Mouse (Mus musculus) heart, embryonic 11.5 days (tissue): Measurements from ENCODE around the gene R3hdm4. TPM values are rescaled to one million over a fixed set of nuclear protein-coding genes. Genes with fewer than 3 reads are reported as not detected.
"Not testable (repeated sequence)": the region's sequence is repeated elsewhere in the genome, so short reads cannot be mapped to it uniquely, and the experiment has no call there.

ENCODE experiments used
- ATAC-seq: fragments of 200-750 bp; cut with Nextera tagmentation; replicated peaks from 2 replicates; pipeline ENCODE4 v1.8.0; 2017; ENCODE audit warnings: moderate library complexity; ENCODE audit not compliant: insufficient number of reproducible peaks, low FRiP score, low TSS enrichment
- H3K27ac ChIP-seq: fragments of 300-500 bp; sonication (generic); 2 replicates; pipeline ENCODE4 v1.5.1; 2014; ENCODE audit warnings: mild to moderate bottlenecking, low read depth, low read length
- H3K27me3 ChIP-seq: fragments of 300-500 bp; sonication (generic); 2 replicates; pipeline ENCODE4 v1.6.1; 2014; ENCODE audit warnings: mild to moderate bottlenecking, low read length, mixed read lengths; ENCODE audit not compliant: control insufficient read depth, insufficient read depth
- H3K36me3 ChIP-seq: fragments of 300-500 bp; sonication (generic); 2 replicates; pipeline ENCODE4 v1.6.1; 2014; ENCODE audit warnings: mild to moderate bottlenecking, low read length, moderate library complexity, mixed read lengths; ENCODE audit not compliant: control insufficient read depth, insufficient read depth
- H3K4me1 ChIP-seq: fragments of 300-500 bp; sonication (generic); 2 replicates; pipeline ENCODE4 v1.6.1; 2014; ENCODE audit warnings: low read length; ENCODE audit not compliant: control insufficient read depth, insufficient read depth
- H3K4me2 ChIP-seq: fragments of 300-500 bp; sonication (generic); 2 replicates; pipeline ENCODE4 v1.6.1; 2014; ENCODE audit warnings: mild to moderate bottlenecking, moderate library complexity
- H3K4me3 ChIP-seq: fragments of 300-500 bp; sonication (generic); 2 replicates; pipeline ENCODE4 v1.5.1; 2014; ENCODE audit warnings: low read depth, low read length
- H3K9ac ChIP-seq: fragments of 300-500 bp; sonication (generic); 2 replicates; pipeline ENCODE4 v1.6.1; 2014; ENCODE audit warnings: mild to moderate bottlenecking, low read depth, low read length, moderate library complexity
- H3K9me3 ChIP-seq: fragments of 300-500 bp; sonication (generic); replicated peaks from 2 replicates; pipeline ENCODE4 v1.6.1; 2016; ENCODE audit warnings: low read length; ENCODE audit not compliant: control insufficient read depth
- WGBS: fragments of 180-500 bp; shearing (Covaris S2); extraction: QIAGEN DNeasy Blood & Tissue Kit; methylation state at CpG from one replicate; pipeline ENCODE4 v1.1.7; 2014; ENCODE audit not compliant: insufficient replicate concordance; 5-methylcytosine and 5-hydroxymethylcytosine counted together
- polyA plus RNA-seq: library from polyadenylated mRNA; unstranded; fragments of >200 nt; fragmentation: Nextera tagmentation; extraction: Ambion mirVana; gene quantifications from 2 replicates; pipeline ENCODE4 v1.2.1, GENCODE M21; 2014

The R3hdm4 gene
- polyA plus RNA-seq, 1 experiment from 2014 or later = 87.6 TPM

- Histone ChIP-seq H3K36me3 (peaks cover 18% of the 10 kb centered on the region), H3K9me3 (no peaks in the 10 kb centered on the region), H3K4me3 (no peak overlapping the region), H3K27ac (no peak overlapping the region), H3K4me1 (no peaks in the 10 kb centered on the region), H3K9ac (no peak overlapping the region), H3K4me2 (no peak overlapping the region), H3K27me3 (no peaks in the 10 kb centered on the region)
- 94% methylated on average over 10 of the region's 10 CpGs for WGBS
- no peak for ATAC-seq
These were observed 13.6 kb downstream of the R3hdm4 start for GRCm38 (mm10) chr10:79907415-79907814.

GRCm38 (mm10) chr10:79906712-79907111 is 14.3 kb downstream of the R3hdm4 start:
- H3K9ac ChIP-seq = no peak overlapping the region
- ATAC-seq = no peak
- no peaks in the 10 kb centered on the region for H3K9me3 ChIP-seq
- no peak overlapping the region for H3K4me3 ChIP-seq
- H3K4me1 ChIP-seq = no peaks in the 10 kb centered on the region
- no peak overlapping the region for H3K27ac ChIP-seq
- H3K27me3 ChIP-seq = no peaks in the 10 kb centered on the region
- H3K36me3 ChIP-seq = peaks cover 18% of the 10 kb centered on the region
- no peak overlapping the region for H3K4me2 ChIP-seq
- 97% methylated on average over 9 of the region's 9 CpGs for WGBS

- Histone ChIP-seq H3K4me2 (no peak overlapping the region), H3K36me3 (peaks cover 21% of the 10 kb centered on the region), H3K27ac (no peak overlapping the region), H3K4me3 (no peak overlapping the region), H3K27me3 (no peaks in the 10 kb centered on the region), H3K4me1 (no peaks in the 10 kb centered on the region), H3K9me3 (no peaks in the 10 kb centered on the region), H3K9ac (no peak overlapping the region)
- 77% methylated on average over 2 of the region's 2 CpGs for WGBS
- ATAC-seq = no peak
These were observed 20.0 kb downstream of the R3hdm4 start for GRCm38 (mm10) chr10:79900951-79901410.

- H3K27me3 ChIP-seq = no peaks in the 10 kb centered on the region
- H3K9ac ChIP-seq = no peak overlapping the region
- H3K4me2 ChIP-seq = no peak overlapping the region
- no peak for ATAC-seq
- H3K4me1 ChIP-seq = no peaks in the 10 kb centered on the region
- H3K9me3 ChIP-seq = no peaks in the 10 kb centered on the region
- H3K27ac ChIP-seq = no peak overlapping the region
- H3K36me3 ChIP-seq = peaks cover 15% of the 10 kb centered on the region
- H3K4me3 ChIP-seq = no peak overlapping the region
- 48% methylated on average over 20 of the region's 20 CpGs for WGBS
These were observed 23.4 kb downstream of the R3hdm4 start for GRCm38 (mm10) chr10:79897316-79898245.

- Histone ChIP-seq H3K4me2 (no peak overlapping the region), H3K36me3 (peaks cover 15% of the 10 kb centered on the region), H3K4me1 (no peaks in the 10 kb centered on the region), H3K27ac (no peak overlapping the region), H3K9ac (no peak overlapping the region), H3K27me3 (no peaks in the 10 kb centered on the region), H3K9me3 (no peaks in the 10 kb centered on the region), H3K4me3 (no peak overlapping the region)
- ATAC-seq = no peak
- 83% methylated on average over 13 of the region's 13 CpGs for WGBS
These were observed 24.2 kb downstream of the R3hdm4 start for GRCm38 (mm10) chr10:79896814-79897213.

- H3K9me3 ChIP-seq = no peaks in the 10 kb centered on the region
- H3K4me3 ChIP-seq = no peak overlapping the region
- H3K4me2 ChIP-seq = no peak overlapping the region
- H3K9ac ChIP-seq = no peak overlapping the region
- peaks cover 15% of the 10 kb centered on the region for H3K36me3 ChIP-seq
- no peak overlapping the region for H3K27ac ChIP-seq
- H3K4me1 ChIP-seq = no peaks in the 10 kb centered on the region
- H3K27me3 ChIP-seq = no peaks in the 10 kb centered on the region
- no peak for ATAC-seq
- 91% methylated on average over 16 of the region's 16 CpGs for WGBS
These were observed 24.7 kb downstream of the R3hdm4 start for GRCm38 (mm10) chr10:79896306-79896705.

- ATAC-seq, H3K4me3 ChIP-seq, H3K9ac ChIP-seq, H3K27me3 ChIP-seq, H3K27ac ChIP-seq, H3K4me2 ChIP-seq, H3K4me1 ChIP-seq, H3K9me3 ChIP-seq: not testable (repeated sequence)
- WGBS = 45% methylated on average over 22 of the region's 22 CpGs
- H3K36me3 ChIP-seq = peaks cover 10% of the 10 kb centered on the region; the same call in 1 of the 2 replicates
These were observed 28.4 kb downstream of the R3hdm4 start for GRCm38 (mm10) chr10:79892451-79893118.

- 0 out of 2 replicates have a peak, but pooled peaks cover 5% of the 10 kb centered on the region for H3K36me3 ChIP-seq
- H3K9me3 ChIP-seq = no peaks in the 10 kb centered on the region
- no peak within 1 kb of the TSS for H3K9ac ChIP-seq
- no peaks in the 10 kb centered on the region for H3K27me3 ChIP-seq
- 34% methylated on average over 5 of the region's 5 CpGs for WGBS
- no peak within 1 kb of the TSS for H3K27ac ChIP-seq
- no peak within 1 kb of the TSS for H3K4me3 ChIP-seq
- no peaks in the 10 kb centered on the region for H3K4me1 ChIP-seq
- no peak for ATAC-seq
- H3K4me2 ChIP-seq = no peak within 1 kb of the TSS
These were observed 30.3 kb downstream of the R3hdm4 start, which contains the start of gene Cfd for GRCm38 (mm10) chr10:79890670-79891069. Cfd (plus strand) TSS chr10:79890853.
